Mouse (Mus musculus) left cerebral cortex, postnatal 14 days (tissue): ENCODE data around the gene Drosha. TPM values are rescaled to one million over a fixed set of nuclear protein-coding genes. Genes with fewer than 3 reads are reported as not detected.
"Not testable (repeated sequence)": the region's sequence is repeated elsewhere in the genome, so short reads cannot be mapped to it uniquely, and the experiment has no call there.

Experiments
- DNase-seq, 2 experiments: peaks; one replicate each; pipeline ENCODE4 v3.0.0; 2021 to 2022; ENCODE audit warnings: low spot score in 2 of 2, mixed read lengths in 1 of 2
- intact Hi-C: fragments of 180-260 bp; cut with DNase I; formaldehyde crosslinking; loops from one replicate; pipeline ENCODE4 v1.15.1; 2025
- total RNA-seq, 2 experiments: library from RNA; stranded (reverse); gene quantifications; 2 replicates each; pipeline ENCODE4 v1.2.3; 2021

Gene Drosha
- total RNA-seq, 2 experiments from 2014 or later = 89.1 to 90.5 TPM

- DNase-seq = no peak
- intact Hi-C loops = no loop called here
Measured at GRCm38 (mm10) chr15:12908720-12909028, 84.1 kb downstream of the Drosha start.

GRCm38 (mm10) chr15:12909171-12909570 lies 84.6 kb downstream of the Drosha start:
- intact Hi-C loops = no loop called here
- DNase-seq = no peak

- DNase-seq = no peak
- intact Hi-C loops = loop anchor here (10.0 kb wide), 1 partner anchor 124 kb away; no protein-coding TSS in a partner anchor
Measured at GRCm38 (mm10) chr15:12911082-12911481, 86.5 kb downstream of the Drosha start.

- DNase-seq = no peak
- intact Hi-C loops = loop anchor here (10.0 kb wide), 1 partner anchor 118 kb away; no protein-coding TSS in a partner anchor
Measured at GRCm38 (mm10) chr15:12916314-12916815, 91.8 kb downstream of the Drosha start.

GRCm38 (mm10) chr15:12919326-12919966 lies 94.8 kb downstream of the Drosha start:
- not testable (repeated sequence) for DNase-seq
- intact Hi-C loops = loop anchor here (10.0 kb wide), 1 partner anchor 115 kb away; no protein-coding TSS in a partner anchor

GRCm38 (mm10) chr15:12919967-12920870 lies 95.6 kb downstream of the Drosha start:
- DNase-seq = no peak
- intact Hi-C loops = loop anchor here (10.0 kb wide), 1 partner anchor 115 kb away; no protein-coding TSS in a partner anchor

GRCm38 (mm10) chr15:12921901-12922300 lies 97.3 kb downstream of the Drosha start:
- intact Hi-C loops = no loop called here
- no peak for DNase-seq

- no peak for DNase-seq
- intact Hi-C loops = no loop called here
Measured at GRCm38 (mm10) chr15:12923826-12924225, 99.2 kb downstream of the Drosha start.

GRCm38 (mm10) chr15:12931481-12931880 lies 106.9 kb downstream of the Drosha start:
- no peak for DNase-seq
- intact Hi-C loops = no loop called here

- no peak for DNase-seq
- intact Hi-C loops = no loop called here
Measured at GRCm38 (mm10) chr15:12936217-12936732, 111.7 kb downstream of the Drosha start.

GRCm38 (mm10) chr15:12937326-12937725 lies 112.7 kb downstream of the Drosha start:
- intact Hi-C loops, DNase-seq: not testable (repeated sequence)

- intact Hi-C loops = no loop called here
- DNase-seq = no peak
Measured at GRCm38 (mm10) chr15:12941106-12941505, 116.5 kb downstream of the Drosha start.

GRCm38 (mm10) chr15:12941651-12942180 lies 117.1 kb downstream of the Drosha start:
- no peak for DNase-seq
- intact Hi-C loops = no loop called here

- intact Hi-C loops = no loop called here
- no peak for DNase-seq
Measured at GRCm38 (mm10) chr15:12942424-12942823, 117.8 kb downstream of the Drosha start.

GRCm38 (mm10) chr15:12958051-12958450 lies 133.4 kb downstream of the Drosha start:
- DNase-seq = no peak
- intact Hi-C loops = no loop called here

GRCm38 (mm10) chr15:12962179-12962578 lies 137.6 kb downstream of the Drosha start:
- no peak for DNase-seq
- intact Hi-C loops = no loop called here

GRCm38 (mm10) chr15:12965209-12965608 lies 140.6 kb downstream of the Drosha start:
- peak in 1 of 2 experiments; percentile 5 for DNase-seq
- intact Hi-C loops = no loop called here

GRCm38 (mm10) chr15:12968815-12969214 lies 144.2 kb downstream of the Drosha start:
- DNase-seq = no peak
- intact Hi-C loops = no loop called here

- DNase-seq = peak; percentile 3 to 7
- intact Hi-C loops = no loop called here
Measured at GRCm38 (mm10) chr15:12972441-12972840, 147.8 kb downstream of the Drosha start.
